ENCODE assay signal across 8 mouse cellular contexts in the genomic region with DNA sequence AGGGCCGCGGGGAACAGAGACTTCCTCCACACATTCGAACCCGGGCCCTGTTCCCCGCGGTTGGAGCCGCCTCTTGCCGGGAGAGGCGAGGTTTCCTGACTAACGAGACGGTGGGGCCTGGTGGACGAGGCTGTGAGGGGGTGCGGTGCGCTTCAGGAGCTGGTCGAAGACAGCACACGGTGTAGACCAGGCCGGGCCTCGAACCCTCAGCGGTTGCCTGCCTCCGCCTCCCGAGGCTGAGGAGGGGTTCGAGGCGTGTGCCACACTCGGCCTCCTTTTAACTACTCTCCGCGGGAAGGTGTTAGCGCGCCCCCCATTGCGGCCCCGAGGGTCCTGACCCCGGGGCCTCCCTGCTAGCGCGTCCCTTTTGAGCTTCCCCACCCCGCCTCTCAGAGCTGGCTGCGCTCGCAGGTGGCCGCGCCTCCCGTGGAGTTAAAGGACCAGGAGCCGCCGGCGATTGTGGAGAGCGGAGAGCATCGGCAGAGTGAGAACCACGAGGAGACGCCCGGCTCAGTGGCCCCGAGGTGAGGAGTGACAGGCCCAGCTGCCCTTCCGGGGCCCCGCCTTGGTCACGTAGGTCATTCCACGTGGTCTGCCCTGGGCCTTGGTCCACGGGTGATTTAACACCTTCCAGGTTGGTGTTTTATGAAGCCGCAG. TPM values are rescaled to one million over a fixed set of nuclear protein-coding genes. Genes with fewer than 3 reads are reported as not detected.
DNase-seq lines count a peak whose midpoint lies in the region; ATAC-seq and TF ChIP-seq lines count a peak whose summit lies in the region.

No protein-coding gene starts in this region.

- peak overlapping the region; percentile 82 for H3K4me3 ChIP-seq in E14TG2a.4 (replicated peaks; ENCODE audit: low read length)
- H3K4me3 ChIP-seq in hindbrain, embryonic 10.5 days: peak overlapping the region; percentile 55
- H3K4me3 ChIP-seq in limb, embryonic 13.5 days: peak overlapping the region; percentile 53
- H3K4me3 ChIP-seq in midbrain, embryonic 11.5 days (ENCODE audit: low read depth, low read length): peak overlapping the region; percentile 31

- DNase-seq in Muller cell, postnatal 12 days (ENCODE audit: inconsistent ontology term): peak; percentile 10
- peak; percentile 35 for DNase-seq in hindbrain, embryonic 10.5 days (ENCODE audit: low spot score)
- peak; percentile 92 for DNase-seq in midbrain, embryonic 11.5 days (ENCODE audit: low spot score, missing footprints)
- DNase-seq in testis, postnatal 10 days (ENCODE audit: low spot score): peak; percentile 66
- no peak for DNase-seq in frontal cortex, adult 2 months (ENCODE audit: extremely low spot score in 1 of 2, low spot score in 1 of 2)

- peak overlapping the region; percentile 81 for H3K27ac ChIP-seq in hindbrain, embryonic 10.5 days
- H3K27ac ChIP-seq in limb, embryonic 13.5 days: no peak overlapping the region
- H3K27ac ChIP-seq in midbrain, embryonic 11.5 days (ENCODE audit: low read depth, low read length): no peak overlapping the region

- peaks cover 75% of the 10 kb centered on the region for H3K36me3 ChIP-seq in E14TG2a.4 (ENCODE audit: insufficient read depth, low read length)
- H3K36me3 ChIP-seq in hindbrain, embryonic 10.5 days: peaks cover 24% of the 10 kb centered on the region
- peaks cover 23% of the 10 kb centered on the region for H3K36me3 ChIP-seq in limb, embryonic 13.5 days
- peaks cover 9% of the 10 kb centered on the region for H3K36me3 ChIP-seq in midbrain, embryonic 11.5 days (ENCODE audit: control insufficient read depth, insufficient read depth, low read length)

- peaks cover 6% of the 10 kb centered on the region for H3K27me3 ChIP-seq in E14TG2a.4 (ENCODE audit: insufficient read depth, low read length)
- H3K27me3 ChIP-seq in hindbrain, embryonic 10.5 days (ENCODE audit: insufficient read depth, poor library complexity, severe bottlenecking): peaks cover 23% of the 10 kb centered on the region
- no peaks in the 10 kb centered on the region for H3K27me3 ChIP-seq in limb, embryonic 13.5 days
- peaks cover 8% of the 10 kb centered on the region for H3K27me3 ChIP-seq in midbrain, embryonic 11.5 days (ENCODE audit: control insufficient read depth, insufficient read depth, low read length)

- 2% methylated on average over 54 of the region's 54 CpGs for WGBS in hindbrain, embryonic 10.5 days
- WGBS in limb, embryonic 13.5 days: 2% methylated on average over 54 of the region's 54 CpGs
- 4% methylated on average over 54 of the region's 54 CpGs for WGBS in midbrain, embryonic 11.5 days

- H3K4me1 ChIP-seq in E14TG2a.4 (replicated peaks; ENCODE audit: low read depth, low read length): peaks cover 23% of the 10 kb centered on the region
- peaks cover 15% of the 10 kb centered on the region for H3K4me1 ChIP-seq in hindbrain, embryonic 10.5 days (replicated peaks)
- H3K4me1 ChIP-seq in limb, embryonic 13.5 days: peaks cover 17% of the 10 kb centered on the region
- H3K4me1 ChIP-seq in midbrain, embryonic 11.5 days (ENCODE audit: control insufficient read depth, insufficient read depth, low read length): peaks cover 6% of the 10 kb centered on the region; the same call in 1 of the 2 replicates

- H3K4me2 ChIP-seq in limb, embryonic 13.5 days (replicated peaks): peak overlapping the region; percentile 97
- H3K4me2 ChIP-seq in midbrain, embryonic 11.5 days: peak overlapping the region; percentile 71

- H3K9me3 ChIP-seq in E14TG2a.4 (ENCODE audit: low read length): no peaks in the 10 kb centered on the region
- H3K9me3 ChIP-seq in hindbrain, embryonic 10.5 days: no peaks in the 10 kb centered on the region
- H3K9me3 ChIP-seq in limb, embryonic 13.5 days: no peaks in the 10 kb centered on the region
- H3K9me3 ChIP-seq in midbrain, embryonic 11.5 days (ENCODE audit: control insufficient read depth, low read length): no peaks in the 10 kb centered on the region

- H3K9ac ChIP-seq in limb, embryonic 13.5 days: peak overlapping the region; percentile 66
- H3K9ac ChIP-seq in midbrain, embryonic 11.5 days (ENCODE audit: low read length): peak overlapping the region; percentile 66

- peak; percentile 73 for ATAC-seq in erythroblast, adult 5-6 weeks (replicated peaks; ENCODE audit: low FRiP score, poor library complexity, severe bottlenecking)
- ATAC-seq in limb, embryonic 13.5 days (ENCODE audit: low FRiP score, low read depth): peak; percentile 66; the same call in 1 of the 2 replicates
- peak; percentile 75 for ATAC-seq in midbrain, embryonic 11.5 days (ENCODE audit: low FRiP score)

- TF ChIP-seq CTCF in E14TG2a.4 (conservative IDR thresholded peaks at IDR 0.05; ENCODE audit: low read length): no peak

RNA-seq across cellular contexts. Expression of a gene that starts 0.5 kb away (rescaled TPM):
- 54.3 and 54.8 TPM in 2 replicates for total RNA-seq in erythroblast, adult 5-6 weeks (2015; ENCODE audit: low replicate concordance)
- total RNA-seq in erythroblast, adult 5-6 weeks (2017; ENCODE audit: low replicate concordance): 10.6 and 24.4 TPM in 2 replicates
- polyA plus RNA-seq in hindbrain, embryonic 10.5 days (2016; fragmentation: Nextera tagmentation; extraction: Ambion mirVana): 61.5 and 67.1 TPM in 2 replicates
- 82.7 and 92.5 TPM in 2 replicates for polyA plus RNA-seq in limb, embryonic 13.5 days (2015; fragmentation: Nextera tagmentation; extraction: Ambion mirVana)
- polyA plus RNA-seq in midbrain, embryonic 11.5 days (2014; fragmentation: Nextera tagmentation; extraction: Ambion mirVana): 53.2 and 58.8 TPM in 2 replicates
- 4.2 and 5.2 TPM in 2 replicates for polyA plus RNA-seq in frontal cortex, adult 2 months (2012; rRNA removed)

RNA-seq across cellular contexts. Expression of a gene that starts 15.6 kb away (rescaled TPM):
- total RNA-seq in erythroblast, adult 5-6 weeks (2015; ENCODE audit: low replicate concordance): 6.0 and 9.6 TPM in 2 replicates
- total RNA-seq in erythroblast, adult 5-6 weeks (2017; ENCODE audit: low replicate concordance): 25.0 and 28.8 TPM in 2 replicates
- polyA plus RNA-seq in hindbrain, embryonic 10.5 days (2016; fragmentation: Nextera tagmentation; extraction: Ambion mirVana): 129 and 134 TPM in 2 replicates
- 108 and 109 TPM in 2 replicates for polyA plus RNA-seq in limb, embryonic 13.5 days (2015; fragmentation: Nextera tagmentation; extraction: Ambion mirVana)
- polyA plus RNA-seq in midbrain, embryonic 11.5 days (2014; fragmentation: Nextera tagmentation; extraction: Ambion mirVana): 77.4 and 84.4 TPM in 2 replicates
- polyA plus RNA-seq in frontal cortex, adult 2 months (2012; rRNA removed): 59.6 and 59.7 TPM in 2 replicates

RNA-seq across cellular contexts. Expression of a gene that starts 21.3 kb away (rescaled TPM):
- total RNA-seq in erythroblast, adult 5-6 weeks (2015; ENCODE audit: low replicate concordance): 7.9 and 14.6 TPM in 2 replicates
- 13.4 and 17.6 TPM in 2 replicates for total RNA-seq in erythroblast, adult 5-6 weeks (2017; ENCODE audit: low replicate concordance)
- polyA plus RNA-seq in hindbrain, embryonic 10.5 days (2016; fragmentation: Nextera tagmentation; extraction: Ambion mirVana): 35.5 and 43.4 TPM in 2 replicates
- polyA plus RNA-seq in limb, embryonic 13.5 days (2015; fragmentation: Nextera tagmentation; extraction: Ambion mirVana): 41.7 and 42.1 TPM in 2 replicates
- 24.6 and 31.8 TPM in 2 replicates for polyA plus RNA-seq in midbrain, embryonic 11.5 days (2014; fragmentation: Nextera tagmentation; extraction: Ambion mirVana)
- polyA plus RNA-seq in frontal cortex, adult 2 months (2012; rRNA removed): 55.1 and 71.5 TPM in 2 replicates

RNA-seq across cellular contexts. Expression of a gene that starts 25.7 kb away (rescaled TPM):
- total RNA-seq in erythroblast, adult 5-6 weeks (2015; ENCODE audit: low replicate concordance): 255 and 289 TPM in 2 replicates
- 800 and 908 TPM in 2 replicates for total RNA-seq in erythroblast, adult 5-6 weeks (2017; ENCODE audit: low replicate concordance)
- 783 and 812 TPM in 2 replicates for polyA plus RNA-seq in hindbrain, embryonic 10.5 days (2016; fragmentation: Nextera tagmentation; extraction: Ambion mirVana)
- 943 and 1,018 TPM in 2 replicates for polyA plus RNA-seq in limb, embryonic 13.5 days (2015; fragmentation: Nextera tagmentation; extraction: Ambion mirVana)
- polyA plus RNA-seq in midbrain, embryonic 11.5 days (2014; fragmentation: Nextera tagmentation; extraction: Ambion mirVana): 708 and 747 TPM in 2 replicates
- 561 and 590 TPM in 2 replicates for polyA plus RNA-seq in frontal cortex, adult 2 months (2012; rRNA removed)

RNA-seq across cellular contexts. Expression of a gene that starts 29.3 kb away (rescaled TPM):
- total RNA-seq in erythroblast, adult 5-6 weeks (2015; ENCODE audit: low replicate concordance): 58.9 and 59.8 TPM in 2 replicates
- total RNA-seq in erythroblast, adult 5-6 weeks (2017; ENCODE audit: low replicate concordance): 85.0 and 116 TPM in 2 replicates
- polyA plus RNA-seq in hindbrain, embryonic 10.5 days (2016; fragmentation: Nextera tagmentation; extraction: Ambion mirVana): 18.2 and 21.5 TPM in 2 replicates
- 2.4 and 4.4 TPM in 2 replicates for polyA plus RNA-seq in limb, embryonic 13.5 days (2015; fragmentation: Nextera tagmentation; extraction: Ambion mirVana)
- polyA plus RNA-seq in midbrain, embryonic 11.5 days (2014; fragmentation: Nextera tagmentation; extraction: Ambion mirVana): 13.7 and 14.4 TPM in 2 replicates
- 0.17 and 0.38 TPM in 2 replicates for polyA plus RNA-seq in frontal cortex, adult 2 months (2012; rRNA removed)

Comparison
In these comparisons a context has a peak if more than half of its experiments do, and no peak if none do; other contexts are left out.
1. H3K4me3 ChIP-seq: peak in every context shown above with its lines; median percentile 82 in E14TG2a.4; 55 in hindbrain, embryonic 10.5 days; 53 in limb, embryonic 13.5 days; 31 in midbrain, embryonic 11.5 days.
2. DNase-seq: peak in Muller cell, postnatal 12 days (single experiment), hindbrain, embryonic 10.5 days (single experiment), midbrain, embryonic 11.5 days (single experiment) and testis, postnatal 10 days (single experiment); none in frontal cortex, adult 2 months (0 of 2).
3. Peak in every context shown above with its lines, with median percentiles within 50 percentile points of each other: ATAC-seq.